ENCODE assay signal across 16 mouse cellular contexts in the genomic region with DNA sequence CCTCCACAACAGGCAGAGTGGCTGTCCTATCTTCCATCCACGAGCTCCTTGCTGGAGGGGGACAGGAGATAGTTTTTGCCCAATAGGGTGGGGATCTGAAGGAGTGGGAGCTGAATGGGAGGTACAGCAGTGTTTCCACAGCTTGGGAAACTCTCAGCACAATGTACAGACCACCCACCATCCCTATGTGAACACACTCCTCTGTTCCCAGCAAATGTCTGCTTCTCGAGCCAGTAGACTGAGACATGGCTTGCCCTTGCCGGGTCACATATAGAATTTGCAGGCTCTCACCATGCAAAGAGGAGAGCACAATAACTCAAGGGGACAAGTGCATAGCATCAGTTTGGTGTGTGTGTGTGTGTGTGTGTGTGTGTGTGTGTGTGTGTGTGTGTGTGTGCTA. TPM values are rescaled to one million over a fixed set of nuclear protein-coding genes. Genes with fewer than 3 reads are reported as not detected.
DNase-seq lines count a peak whose midpoint lies in the region; ATAC-seq and TF ChIP-seq lines count a peak whose summit lies in the region.
"Had no signal": no experiment of that assay in that cellular context is flagged by ENCODE, and none has a peak within 500 bp of the region (broad histone marks: within the 10 kb centered on the region; RNA-seq: fewer than 3 reads in every experiment).

No protein-coding gene starts in this region.

- 37% methylated on average over 3 of the region's 3 CpGs for WGBS in heart, embryonic 13.5 days
- 59% methylated on average over 3 of the region's 3 CpGs for WGBS in intestine, embryonic 15.5 days
- 45% methylated on average over 3 of the region's 3 CpGs for WGBS in intestine, embryonic 16.5 days
- 63% methylated on average over 3 of the region's 3 CpGs for WGBS in lung, postnatal 0 days

- TF ChIP-seq CTCF in lung, postnatal 0 days (IDR thresholded peaks at IDR 0.05): no peak

- no peak for TF ChIP-seq EP300 in lung, postnatal 0 days (IDR thresholded peaks at IDR 0.05)

- no peak for ATAC-seq in heart, embryonic 13.5 days (ENCODE audit: extremely low read depth, insufficient number of reproducible peaks, low FRiP score, low TSS enrichment)
- peak; percentile 15; the same call in 1 of the 2 replicates for ATAC-seq in intestine, embryonic 15.5 days
- no peak for ATAC-seq in intestine, embryonic 16.5 days
- 0 out of 2 replicates have a peak, but pooled peaks have one; percentile 7 for ATAC-seq in lung, postnatal 0 days
- ATAC-seq in frontal cortex, adult (ENCODE audit: low TSS enrichment): no peak
- ATAC-seq: CD4-positive, CD25-positive, alpha-beta regulatory T cell, adult 4 months had no signal

- peaks cover 57% of the 10 kb centered on the region for H3K4me1 ChIP-seq in heart, embryonic 13.5 days
- H3K4me1 ChIP-seq in intestine, embryonic 15.5 days (replicated peaks): peaks cover 18% of the 10 kb centered on the region
- peaks cover 19% of the 10 kb centered on the region for H3K4me1 ChIP-seq in intestine, embryonic 16.5 days (ENCODE audit: control insufficient read depth, insufficient read depth, low read length)
- 0 out of 2 replicates have a peak, but pooled peaks cover 3% of the 10 kb centered on the region for H3K4me1 ChIP-seq in lung, postnatal 0 days (ENCODE audit: insufficient read depth, low read depth, low read length)
- H3K4me1 ChIP-seq: midbrain, embryonic 12.5 days had no signal

- no peak overlapping the region for H3K4me3 ChIP-seq in heart, embryonic 13.5 days
- H3K4me3 ChIP-seq in intestine, embryonic 15.5 days (replicated peaks): no peak overlapping the region
- H3K4me3 ChIP-seq in intestine, embryonic 16.5 days (ENCODE audit: low read length): no peak overlapping the region
- H3K4me3 ChIP-seq in lung, postnatal 0 days (ENCODE audit: low read depth, low read length): no peak overlapping the region
- H3K4me3 ChIP-seq: forebrain, embryonic 13.5 days; midbrain, embryonic 12.5 days had no signal

- no peaks in the 10 kb centered on the region for H3K9me3 ChIP-seq in heart, embryonic 13.5 days
- no peaks in the 10 kb centered on the region for H3K9me3 ChIP-seq in intestine, embryonic 15.5 days
- H3K9me3 ChIP-seq in intestine, embryonic 16.5 days (ENCODE audit: control insufficient read depth, low read length): no peaks in the 10 kb centered on the region
- H3K9me3 ChIP-seq in lung, postnatal 0 days (ENCODE audit: low read length): no peaks in the 10 kb centered on the region
- H3K9me3 ChIP-seq: forebrain, embryonic 13.5 days; midbrain, embryonic 12.5 days had no signal

- H3K36me3 ChIP-seq in heart, embryonic 13.5 days: peaks cover 18% of the 10 kb centered on the region
- no peaks in the 10 kb centered on the region; the same call in 1 of the 2 replicates for H3K36me3 ChIP-seq in intestine, embryonic 15.5 days
- H3K36me3 ChIP-seq in intestine, embryonic 16.5 days (ENCODE audit: control insufficient read depth, insufficient read depth, low read length): no peaks in the 10 kb centered on the region
- no peaks in the 10 kb centered on the region for H3K36me3 ChIP-seq in lung, postnatal 0 days (ENCODE audit: insufficient read depth, low read length)

- no peaks in the 10 kb centered on the region for H3K27me3 ChIP-seq in heart, embryonic 13.5 days (replicated peaks)
- H3K27me3 ChIP-seq in intestine, embryonic 15.5 days (replicated peaks): no peaks in the 10 kb centered on the region
- no peaks in the 10 kb centered on the region for H3K27me3 ChIP-seq in intestine, embryonic 16.5 days (replicated peaks; ENCODE audit: control insufficient read depth, insufficient read depth, low read length)
- H3K27me3 ChIP-seq in lung, postnatal 0 days (replicated peaks; ENCODE audit: insufficient read depth, low read length): no peaks in the 10 kb centered on the region
- H3K27me3 ChIP-seq: forebrain, embryonic 13.5 days; midbrain, embryonic 12.5 days had no signal

- DNase-seq in heart, adult 9 months (ENCODE audit: low spot score in 2 of 2): no peak
- no peak for DNase-seq in lung, postnatal 0 days (ENCODE audit: low spot score)
- no peak for DNase-seq in lung, postnatal 25 days (ENCODE audit: low spot score)
- DNase-seq: cerebellum, adult 11 months; cerebellum, adult 9-10 months; cerebellum, postnatal 36 days; thymus, postnatal 14 days had no signal

- no peak overlapping the region for H3K9ac ChIP-seq in heart, embryonic 13.5 days
- no peak overlapping the region for H3K9ac ChIP-seq in intestine, embryonic 15.5 days
- no peak overlapping the region for H3K9ac ChIP-seq in intestine, embryonic 16.5 days (ENCODE audit: low read depth, low read length)
- H3K9ac ChIP-seq in lung, postnatal 0 days (replicated peaks; ENCODE audit: low read depth): no peak overlapping the region
- H3K9ac ChIP-seq: forebrain, embryonic 13.5 days; liver, embryonic 14.5 days; midbrain, embryonic 12.5 days had no signal

- 0 out of 2 replicates have a peak overlapping the region, but pooled peaks have one; percentile 31 for H3K4me2 ChIP-seq in heart, embryonic 13.5 days
- H3K4me2 ChIP-seq in intestine, embryonic 15.5 days (replicated peaks): no peak overlapping the region
- no peak overlapping the region for H3K4me2 ChIP-seq in intestine, embryonic 16.5 days (ENCODE audit: low read depth, low read length)
- H3K4me2 ChIP-seq in lung, postnatal 0 days (replicated peaks; ENCODE audit: low read depth, low read length): no peak overlapping the region
- H3K4me2 ChIP-seq: forebrain, embryonic 13.5 days; midbrain, embryonic 12.5 days had no signal

- peak overlapping the region; percentile 76 for H3K27ac ChIP-seq in heart, embryonic 13.5 days (replicated peaks)
- no peak overlapping the region for H3K27ac ChIP-seq in intestine, embryonic 15.5 days
- no peak overlapping the region; the same call in 1 of the 2 replicates for H3K27ac ChIP-seq in intestine, embryonic 16.5 days (ENCODE audit: low read length)
- H3K27ac ChIP-seq in lung, postnatal 0 days (ENCODE audit: low read length): no peak overlapping the region
- H3K27ac ChIP-seq: forebrain, embryonic 13.5 days; kidney, postnatal 0 days; liver, embryonic 14.5 days; midbrain, embryonic 12.5 days had no signal

RNA-seq across cellular contexts. Expression of gene Adamts7, which starts 20.7 kb away (rescaled TPM):
- polyA plus RNA-seq in heart, embryonic 13.5 days (2015; fragmentation: Nextera tagmentation; extraction: Ambion mirVana): 6.8 and 7.9 TPM in 2 replicates
- 13.6 and 14.1 TPM in 2 replicates for polyA plus RNA-seq in intestine, embryonic 15.5 days (2015; fragmentation: Nextera tagmentation; extraction: Ambion mirVana)
- polyA plus RNA-seq in intestine, embryonic 16.5 days (2015; fragmentation: Nextera tagmentation; extraction: Ambion mirVana): 11.7 TPM in 2 replicates
- 4.1 and 5.4 TPM in 2 replicates for polyA plus RNA-seq in lung, postnatal 0 days (2015; fragmentation: Nextera tagmentation; extraction: Ambion mirVana)

Comparison
In these comparisons a context has a peak if more than half of its experiments do, and no peak if none do; other contexts are left out.
1. ATAC-seq: peak in intestine, embryonic 15.5 days (single experiment) and lung, postnatal 0 days (single experiment); none in heart, embryonic 13.5 days (single experiment), intestine, embryonic 16.5 days (single experiment) and frontal cortex, adult (single experiment).